Mouse (Mus musculus) heart, adult 2 months (tissue): ENCODE results near the gene 4921517D22Rik.

Experiments
- CTCF ChIP-seq: fragments of 200-600 bp; IDR thresholded peaks from 2 replicates; pipeline ENCODE4 v1.8.1; 2022; ENCODE audit warnings: antibody characterized with exemption, mild to moderate bottlenecking, moderate library complexity
- POLR2A ChIP-seq: fragments of 200-500 bp; IDR thresholded peaks from 2 replicates; pipeline ENCODE4 v1.6.1; 2011; ENCODE audit warnings: mild to moderate bottlenecking, low read depth, low read length, control low read depth; ENCODE audit not compliant: insufficient read depth

GRCm38 (mm10) chr13:59672248-59672647, 21.7 kb downstream of the 4921517D22Rik start:
- no peak for TF ChIP-seq POLR2A
- no peak for TF ChIP-seq CTCF
